Mouse (Mus musculus) left cerebral cortex, adult 11 months (tissue): ENCODE data around the gene Shb.

Source experiments
- DNase-seq: peaks from one replicate; pipeline ENCODE4 v3.0.0; 2022; ENCODE audit warnings: low spot score

Shb gene

GRCm38 (mm10) chr4:45449012-45449411 lies 83.3 kb downstream of the Shb start:
- no peak for DNase-seq

DNA sequence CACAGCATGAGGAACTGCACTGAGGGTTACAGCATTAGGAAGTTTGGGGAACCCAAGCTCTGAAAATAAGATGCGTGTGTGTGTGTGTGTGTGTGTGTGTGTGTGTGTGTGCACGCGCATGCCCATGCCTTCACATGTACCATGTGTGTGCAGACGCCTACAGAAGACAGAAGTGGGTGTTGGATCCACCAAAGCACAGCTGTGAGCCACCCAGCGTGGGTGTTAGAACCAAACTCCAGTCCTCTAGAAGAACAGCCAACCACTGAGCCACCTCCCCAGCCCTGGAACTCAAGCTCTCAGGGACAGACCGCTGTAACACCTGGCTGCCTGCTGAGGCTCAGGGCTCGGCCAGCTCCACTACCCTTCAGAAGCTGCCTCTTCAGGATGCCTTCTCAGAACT lies 83.8 kb downstream of the Shb start:
- DNase-seq: no peak

GRCm38 (mm10) chr4:45447196-45447595 lies 85.1 kb downstream of the Shb start:
- no peak for DNase-seq

DNA sequence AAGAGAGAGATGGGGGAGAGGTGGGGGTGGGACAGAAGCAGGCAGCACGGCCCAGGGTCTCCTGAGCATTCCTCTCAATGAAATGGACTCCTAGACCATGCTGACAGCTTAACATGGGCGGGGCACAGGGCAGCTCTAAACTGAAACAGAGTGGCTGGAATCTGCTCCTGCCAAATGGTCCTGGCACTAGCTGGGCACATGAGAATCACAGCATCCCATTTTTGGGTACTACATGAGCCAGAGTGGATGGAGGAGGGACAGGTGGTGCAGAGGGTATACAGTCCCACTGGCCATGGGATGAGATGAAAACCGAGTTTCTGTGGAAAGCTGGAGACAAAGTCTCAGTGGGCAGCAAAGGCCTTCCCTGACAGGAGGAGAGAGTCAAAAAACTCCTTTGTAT lies 87.0 kb downstream of the Shb start:
- no peak for DNase-seq

DNA sequence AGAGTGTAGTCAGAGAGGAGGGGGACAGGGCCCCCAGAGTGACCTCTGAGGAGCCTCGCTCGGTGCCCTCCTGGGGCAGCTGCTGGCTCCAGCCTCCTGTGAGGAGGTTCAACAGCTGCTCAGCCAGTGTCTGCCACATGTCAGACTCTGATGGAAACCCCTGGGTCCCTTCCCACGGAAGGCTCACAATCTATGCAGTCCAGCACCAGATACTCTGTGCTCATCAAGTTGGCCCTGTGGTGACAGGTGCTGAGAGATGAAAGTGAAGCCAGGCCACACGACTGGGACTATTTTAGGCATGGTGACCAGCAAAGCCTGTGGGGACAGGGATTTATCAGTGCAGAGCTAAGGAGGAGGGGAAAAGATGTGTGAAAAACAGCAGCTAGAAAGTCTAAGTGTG lies 87.5 kb downstream of the Shb start:
- no peak for DNase-seq

DNA sequence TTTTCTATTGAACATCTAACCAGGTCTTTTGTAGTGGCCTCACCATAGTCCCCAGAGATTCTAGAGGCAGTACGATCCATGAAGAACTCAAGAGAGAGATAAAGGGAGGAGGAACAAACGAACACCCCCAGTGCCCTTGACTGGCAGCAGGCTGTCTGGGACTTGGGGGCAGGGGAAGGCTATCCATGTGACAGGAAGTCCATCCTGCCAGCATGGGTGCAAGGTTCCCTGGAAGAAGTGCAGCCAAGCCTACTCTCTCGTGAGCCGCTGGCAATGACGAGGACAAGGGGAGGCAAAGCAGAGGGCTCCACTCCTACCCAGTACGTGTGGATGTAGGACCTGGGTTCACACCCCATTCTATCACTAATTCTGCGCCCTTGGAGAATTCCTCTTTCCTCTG lies 88.6 kb downstream of the Shb start:
- DNase-seq: no peak

DNA sequence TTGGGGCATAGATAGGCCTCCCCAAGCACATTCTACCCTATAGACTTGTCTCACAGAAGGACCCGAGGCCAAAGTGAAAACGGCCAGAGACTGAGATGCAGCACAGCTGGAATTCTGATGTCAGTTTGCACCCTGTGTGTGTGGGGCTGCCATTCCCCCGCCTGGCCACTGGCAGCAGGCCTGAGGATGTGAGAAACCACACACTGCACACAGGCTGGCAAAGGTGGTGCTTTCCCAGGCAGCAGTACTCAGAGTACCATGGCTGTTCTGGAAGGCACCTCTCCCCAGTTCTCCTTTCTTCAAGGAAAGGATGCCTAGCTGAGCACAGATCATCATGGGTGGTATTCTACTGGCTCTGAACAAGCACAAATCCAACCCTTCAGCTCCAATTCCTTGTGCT lies 90.0 kb downstream of the Shb start:
- DNase-seq: no peak

GRCm38 (mm10) chr4:45441778-45442177 lies 90.5 kb downstream of the Shb start:
- no peak for DNase-seq

- no peak for DNase-seq
Measured at GRCm38 (mm10) chr4:45439281-45439680, 93.0 kb downstream of the Shb start.

GRCm38 (mm10) chr4:45437010-45437409 lies 95.3 kb downstream of the Shb start:
- no peak for DNase-seq

DNA sequence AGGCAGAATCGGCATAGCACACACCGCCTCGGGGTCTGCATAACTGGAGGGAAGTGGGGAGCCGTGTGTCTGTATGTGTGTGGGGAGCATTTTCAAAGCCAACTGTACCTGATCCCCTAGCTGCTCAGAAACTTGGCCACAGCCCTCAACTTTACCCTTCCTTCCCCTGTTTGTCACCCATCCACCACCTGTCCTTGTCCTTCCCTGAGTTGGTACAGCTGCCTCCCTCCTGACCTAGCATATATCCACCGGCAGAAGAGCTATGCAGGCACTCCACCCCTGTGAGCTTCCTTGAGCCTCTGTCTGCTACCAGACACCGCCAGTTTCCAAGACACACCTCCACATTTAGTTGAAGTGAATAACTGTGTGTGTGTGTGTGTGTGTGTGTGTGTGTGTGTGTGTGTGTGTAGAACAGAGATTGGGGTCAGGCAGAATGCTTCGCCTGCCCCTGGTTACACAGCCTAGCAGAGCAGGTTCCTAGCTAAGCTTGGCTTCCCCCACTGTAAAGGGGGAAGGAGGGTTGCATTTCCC lies 95.8 kb downstream of the Shb start:
- no peak for DNase-seq

- DNase-seq: no peak
Measured at GRCm38 (mm10) chr4:45435899-45436298, 96.4 kb downstream of the Shb start.

GRCm38 (mm10) chr4:45434681-45435080 lies 97.6 kb downstream of the Shb start:
- no peak for DNase-seq

GRCm38 (mm10) chr4:45434071-45434470 lies 98.2 kb downstream of the Shb start:
- no peak for DNase-seq

DNA sequence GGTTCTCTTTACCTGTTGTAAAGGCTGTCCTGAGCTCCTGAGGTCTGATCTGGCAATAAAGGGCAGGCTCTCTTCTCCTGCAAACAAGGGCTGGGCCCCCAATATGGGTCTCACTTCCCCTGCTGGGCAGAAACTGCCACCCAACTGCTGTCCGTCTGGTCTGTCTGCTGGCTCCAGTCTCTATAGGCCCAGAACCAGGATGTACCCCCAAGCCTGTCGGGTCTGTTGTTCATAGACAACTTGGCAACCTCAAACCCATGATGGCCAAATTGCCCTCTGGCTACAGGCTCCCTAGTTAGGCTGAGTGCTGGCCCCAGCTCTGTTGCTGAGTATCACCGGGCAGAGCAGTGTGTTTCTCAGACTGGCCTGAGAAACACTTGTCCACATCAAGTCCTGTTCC lies 100.5 kb downstream of the Shb start:
- DNase-seq: no peak

- DNase-seq: no peak
Measured at GRCm38 (mm10) chr4:45431316-45431715, 101.0 kb downstream of the Shb start.

DNA sequence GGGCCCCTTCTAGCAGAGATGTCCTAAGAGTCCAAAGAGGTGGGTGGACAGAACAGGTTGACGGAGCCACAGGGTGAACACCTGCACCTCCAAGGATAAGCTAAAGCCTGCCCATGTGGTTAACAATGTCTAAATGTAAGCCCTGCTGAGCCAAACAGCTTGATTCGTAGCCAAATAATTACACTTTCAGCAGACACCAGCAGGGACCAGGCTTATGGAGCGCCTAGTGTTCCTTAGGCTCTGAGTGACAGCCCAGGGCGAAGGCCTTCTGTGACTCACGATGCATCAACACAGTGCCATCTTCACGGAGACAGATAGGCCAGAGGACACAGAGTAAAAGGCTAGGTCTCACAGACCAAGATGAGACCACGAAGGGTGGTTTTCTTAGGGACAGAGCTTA lies 102.8 kb downstream of the Shb start:
- DNase-seq: no peak

DNA sequence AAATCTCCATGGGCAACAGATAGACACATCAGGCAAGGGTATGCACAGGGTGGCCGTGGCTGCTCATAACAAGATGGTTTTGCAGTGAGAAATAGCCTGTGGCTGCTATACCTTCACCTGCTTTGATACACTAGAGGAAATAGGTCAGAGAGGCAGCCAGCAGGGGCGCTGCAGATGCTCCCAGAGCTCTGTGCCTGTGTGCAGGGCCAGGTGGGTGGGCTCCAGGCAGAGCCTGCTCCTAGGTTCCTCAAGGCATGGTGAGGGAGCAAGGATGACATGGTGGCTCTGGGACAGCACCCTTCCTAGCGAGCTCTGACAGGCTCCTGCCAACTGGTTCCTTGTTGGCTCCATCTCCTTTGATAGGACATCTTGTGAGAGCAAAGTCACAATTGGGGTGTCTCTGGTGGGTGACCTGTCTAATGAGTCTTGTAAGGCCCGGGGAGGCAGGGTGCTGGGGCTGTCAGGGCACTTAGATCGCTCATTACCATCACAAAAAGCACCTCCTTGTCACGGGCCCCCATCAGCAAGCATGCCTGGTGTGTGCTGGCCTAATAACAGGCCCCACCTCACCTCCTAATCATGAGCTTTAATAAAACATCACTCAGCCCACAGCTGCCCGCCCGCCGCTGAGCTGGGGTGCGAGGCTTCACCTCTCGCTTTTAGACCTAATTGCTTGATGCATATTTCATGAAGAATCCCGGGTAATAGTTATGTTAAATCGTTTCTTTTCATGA lies 105.4 kb downstream of the Shb start:
- DNase-seq: no peak

DNA sequence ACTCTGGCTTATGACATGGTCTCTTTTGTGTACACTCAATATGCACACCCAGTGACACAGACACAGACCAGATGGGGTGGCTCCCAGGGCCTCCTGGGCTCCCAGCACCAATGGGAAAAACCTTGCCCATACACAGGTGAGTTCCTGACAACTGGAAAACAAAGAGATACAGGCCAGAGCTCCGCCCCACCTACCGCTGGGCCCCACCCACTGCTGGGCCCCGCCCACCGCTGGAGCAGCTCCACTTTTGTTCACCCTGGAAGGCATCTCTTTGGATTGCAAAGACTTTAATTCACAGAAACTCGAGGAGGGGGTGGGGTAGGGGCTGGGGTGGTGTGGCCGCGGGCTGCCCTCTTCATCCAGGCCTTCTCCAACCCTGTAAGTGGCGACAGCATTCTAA lies 108.9 kb downstream of the Shb start:
- DNase-seq: no peak

DNA sequence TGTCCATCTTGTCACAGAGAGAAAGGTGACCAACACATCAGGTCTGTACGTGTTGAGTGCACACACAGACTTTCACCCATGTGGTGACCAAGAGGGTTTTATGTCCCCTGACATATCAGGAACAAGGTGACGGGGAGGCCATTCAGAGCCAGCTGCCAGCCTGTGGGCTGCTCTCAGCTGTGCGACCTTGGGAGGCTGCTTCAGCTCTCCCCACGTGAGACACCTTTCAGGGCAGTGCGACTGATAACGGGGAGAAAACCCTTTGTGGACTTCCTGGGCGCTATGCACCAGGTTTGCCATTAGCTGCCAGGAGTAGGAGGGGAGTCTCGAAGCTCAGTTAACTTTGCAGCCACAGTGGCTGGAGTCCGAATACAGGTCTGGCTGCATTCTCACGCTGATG lies 109.6 kb downstream of the Shb start:
- no peak for DNase-seq

DNA sequence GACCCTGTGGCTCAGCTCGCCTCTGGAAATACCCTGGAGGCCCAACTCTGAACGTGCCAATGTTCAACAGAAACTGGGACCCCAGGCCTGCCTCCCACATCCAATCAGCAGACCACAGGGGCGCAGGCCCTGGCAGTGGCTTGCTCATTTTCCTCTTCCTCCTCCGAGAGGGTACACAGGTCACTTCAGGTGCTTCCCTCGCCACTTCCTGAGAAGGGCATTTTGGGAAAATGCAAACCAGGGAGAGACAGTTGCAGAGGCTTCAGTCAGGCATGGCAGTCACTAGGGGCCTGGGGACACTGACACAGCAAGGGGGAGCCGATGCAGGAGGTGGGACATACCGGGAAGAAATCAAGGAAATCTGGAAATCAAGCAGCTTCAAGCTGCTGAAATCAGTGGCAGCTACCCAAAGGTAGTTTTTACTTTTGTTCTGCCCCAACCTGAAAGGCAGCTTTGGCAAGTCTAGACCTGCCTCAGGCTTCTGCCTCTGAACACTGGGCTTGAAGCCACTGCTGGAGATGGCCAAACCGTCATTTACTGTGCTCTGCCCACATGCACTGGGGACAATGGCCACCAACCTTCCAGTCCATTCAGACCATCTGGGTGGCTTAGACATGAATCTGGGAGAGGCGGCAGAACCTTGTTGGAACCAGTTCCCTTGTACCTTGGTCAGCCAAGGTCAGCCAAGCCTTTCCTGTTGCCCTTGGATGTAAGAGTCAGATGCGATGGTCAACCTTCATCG lies 110.6 kb downstream of the Shb start:
- no peak for DNase-seq

DNA sequence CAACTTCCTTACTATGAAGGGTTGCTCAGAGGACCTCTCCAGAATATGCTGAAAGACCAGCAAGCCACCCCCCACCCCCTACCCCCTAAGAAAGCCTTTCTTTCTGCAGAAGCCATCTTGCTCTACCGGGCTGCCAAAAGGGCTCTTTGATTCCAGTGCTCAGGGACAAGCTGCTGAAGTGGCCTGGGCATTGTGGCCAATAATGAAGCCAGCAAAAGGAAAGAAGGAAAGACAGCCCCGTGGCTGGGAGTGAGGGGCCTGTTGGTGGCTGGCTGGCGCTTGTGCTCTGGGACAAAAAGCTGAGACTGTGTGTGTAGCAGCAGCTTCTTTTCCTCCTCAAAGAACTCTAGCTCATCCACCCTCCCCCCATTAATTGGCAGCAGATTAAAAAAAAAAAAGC lies 111.5 kb downstream of the Shb start:
- DNase-seq: no peak

- no peak for DNase-seq
Measured at GRCm38 (mm10) chr4:45419051-45419450, 113.2 kb downstream of the Shb start.
